Mouse (Mus musculus): ENCODE data around the gene Ntsr2. TPM values are rescaled to one million over a fixed set of nuclear protein-coding genes. Genes with fewer than 3 reads are reported as not detected.

The Ntsr2 gene
- polyA plus RNA-seq, 1 experiment from 2014 or later: not detected

GRCm38 (mm10) chr12:16619453-16619852 lies 33.7 kb upstream of the Ntsr2 start:
- Histone ChIP-seq H3K9me3 (ENCODE audit: control insufficient read depth) (no peaks in the 10 kb centered on the region), H3K27me3 (replicated peaks; ENCODE audit: control insufficient read depth, insufficient read depth, low read length) (no peaks in the 10 kb centered on the region), H3K27ac (ENCODE audit: low read depth, low read length) (no peak overlapping the region), H3K4me2 (replicated peaks; ENCODE audit: low read depth) (no peak overlapping the region), H3K4me1 (replicated peaks; ENCODE audit: control insufficient read depth, insufficient read depth, low read length) (0 out of 2 replicates have a peak, but pooled peaks cover 5% of the 10 kb centered on the region), H3K36me3 (ENCODE audit: control insufficient read depth, insufficient read depth) (no peaks in the 10 kb centered on the region), H3K4me3 (ENCODE audit: low read depth, low read length) (no peak overlapping the region), H3K9ac (ENCODE audit: low read depth, low read length) (no peak overlapping the region)
- no peak for ATAC-seq
- TF ChIP-seq CTCF (IDR thresholded peaks at IDR 0.05; ENCODE audit: low read depth): no peak
- 86% methylated on average over 6 of the region's 6 CpGs for WGBS

GRCm38 (mm10) chr12:16620230-16620629 lies 33.0 kb upstream of the Ntsr2 start:
- WGBS: 83% methylated on average over 3 of the region's 3 CpGs
- no peak for ATAC-seq
- TF ChIP-seq CTCF (IDR thresholded peaks at IDR 0.05; ENCODE audit: low read depth): no peak

GRCm38 (mm10) chr12:16630152-16630865 lies 22.9 kb upstream of the Ntsr2 start:
- H3K27ac ChIP-seq (ENCODE audit: low read depth, low read length): no peak overlapping the region
- H3K4me3 ChIP-seq (ENCODE audit: low read depth, low read length): no peak overlapping the region
- H3K9ac ChIP-seq (ENCODE audit: low read depth, low read length): no peak overlapping the region
- TF ChIP-seq CTCF (IDR thresholded peaks at IDR 0.05; ENCODE audit: low read depth): no peak
- H3K36me3 ChIP-seq (ENCODE audit: control insufficient read depth, insufficient read depth): no peaks in the 10 kb centered on the region
- no peaks in the 10 kb centered on the region for H3K27me3 ChIP-seq (replicated peaks; ENCODE audit: control insufficient read depth, insufficient read depth, low read length)
- H3K4me2 ChIP-seq (replicated peaks; ENCODE audit: low read depth): no peak overlapping the region
- no peaks in the 10 kb centered on the region for H3K9me3 ChIP-seq (ENCODE audit: control insufficient read depth)
- no peak for ATAC-seq
- WGBS: 53% methylated on average over 7 of the region's 7 CpGs
- no peaks in the 10 kb centered on the region for H3K4me1 ChIP-seq (replicated peaks; ENCODE audit: control insufficient read depth, insufficient read depth, low read length)

More at GRCm38 (mm10) chr12:16620230-16620629, 33.0 kb upstream of the Ntsr2 start:
- Histone ChIP-seq H3K9ac (ENCODE audit: low read depth, low read length) (no peak overlapping the region), H3K4me3 (ENCODE audit: low read depth, low read length) (no peak overlapping the region), H3K9me3 (ENCODE audit: control insufficient read depth) (no peaks in the 10 kb centered on the region), H3K27me3 (replicated peaks; ENCODE audit: control insufficient read depth, insufficient read depth, low read length) (no peaks in the 10 kb centered on the region), H3K4me2 (replicated peaks; ENCODE audit: low read depth) (no peak overlapping the region), H3K36me3 (ENCODE audit: control insufficient read depth, insufficient read depth) (no peaks in the 10 kb centered on the region), H3K4me1 (replicated peaks; ENCODE audit: control insufficient read depth, insufficient read depth, low read length) (0 out of 2 replicates have a peak, but pooled peaks cover 5% of the 10 kb centered on the region), H3K27ac (ENCODE audit: low read depth, low read length) (no peak overlapping the region)

GRCm38 (mm10) chr12:16630866-16631185 lies 22.4 kb upstream of the Ntsr2 start:
- H3K36me3 ChIP-seq (ENCODE audit: control insufficient read depth, insufficient read depth): no peaks in the 10 kb centered on the region
- no peak for ATAC-seq
- H3K27me3 ChIP-seq (replicated peaks; ENCODE audit: control insufficient read depth, insufficient read depth, low read length): no peaks in the 10 kb centered on the region
- no peak overlapping the region for H3K4me3 ChIP-seq (ENCODE audit: low read depth, low read length)
- no peak for TF ChIP-seq CTCF (IDR thresholded peaks at IDR 0.05; ENCODE audit: low read depth)
- H3K4me2 ChIP-seq (replicated peaks; ENCODE audit: low read depth): no peak overlapping the region
- no peak overlapping the region for H3K9ac ChIP-seq (ENCODE audit: low read depth, low read length)
- no peak overlapping the region for H3K27ac ChIP-seq (ENCODE audit: low read depth, low read length)
- no peaks in the 10 kb centered on the region for H3K9me3 ChIP-seq (ENCODE audit: control insufficient read depth)
- no peaks in the 10 kb centered on the region for H3K4me1 ChIP-seq (replicated peaks; ENCODE audit: control insufficient read depth, insufficient read depth, low read length)
- WGBS: 95% methylated on average over 1 of the region's 1 CpGs

GRCm38 (mm10) chr12:16631423-16631822 lies 21.8 kb upstream of the Ntsr2 start:
- no peak for ATAC-seq
- no peak for TF ChIP-seq CTCF (IDR thresholded peaks at IDR 0.05; ENCODE audit: low read depth)
- 92% methylated on average over 2 of the region's 2 CpGs for WGBS
- no peak overlapping the region for H3K4me2 ChIP-seq (replicated peaks; ENCODE audit: low read depth)
- H3K9ac ChIP-seq (ENCODE audit: low read depth, low read length): no peak overlapping the region
- H3K27ac ChIP-seq (ENCODE audit: low read depth, low read length): no peak overlapping the region
- H3K27me3 ChIP-seq (replicated peaks; ENCODE audit: control insufficient read depth, insufficient read depth, low read length): no peaks in the 10 kb centered on the region
- H3K4me3 ChIP-seq (ENCODE audit: low read depth, low read length): no peak overlapping the region
- no peaks in the 10 kb centered on the region for H3K36me3 ChIP-seq (ENCODE audit: control insufficient read depth, insufficient read depth)
- no peaks in the 10 kb centered on the region for H3K9me3 ChIP-seq (ENCODE audit: control insufficient read depth)
- H3K4me1 ChIP-seq (replicated peaks; ENCODE audit: control insufficient read depth, insufficient read depth, low read length): no peaks in the 10 kb centered on the region

GRCm38 (mm10) chr12:16633235-16633634 lies 19.9 kb upstream of the Ntsr2 start:
- Histone ChIP-seq H3K9me3 (ENCODE audit: control insufficient read depth) (no peaks in the 10 kb centered on the region), H3K36me3 (ENCODE audit: control insufficient read depth, insufficient read depth) (no peaks in the 10 kb centered on the region), H3K27ac (ENCODE audit: low read depth, low read length) (no peak overlapping the region), H3K27me3 (replicated peaks; ENCODE audit: control insufficient read depth, insufficient read depth, low read length) (no peaks in the 10 kb centered on the region), H3K4me3 (ENCODE audit: low read depth, low read length) (no peak overlapping the region), H3K9ac (ENCODE audit: low read depth, low read length) (no peak overlapping the region), H3K4me1 (replicated peaks; ENCODE audit: control insufficient read depth, insufficient read depth, low read length) (no peaks in the 10 kb centered on the region), H3K4me2 (replicated peaks; ENCODE audit: low read depth) (no peak overlapping the region)
- no peak for ATAC-seq
- 66% methylated on average over 6 of the region's 6 CpGs for WGBS
- TF ChIP-seq CTCF (IDR thresholded peaks at IDR 0.05; ENCODE audit: low read depth): no peak
